Mouse (Mus musculus): ENCODE data around the gene Arrdc1.

Arrdc1 gene

DNA sequence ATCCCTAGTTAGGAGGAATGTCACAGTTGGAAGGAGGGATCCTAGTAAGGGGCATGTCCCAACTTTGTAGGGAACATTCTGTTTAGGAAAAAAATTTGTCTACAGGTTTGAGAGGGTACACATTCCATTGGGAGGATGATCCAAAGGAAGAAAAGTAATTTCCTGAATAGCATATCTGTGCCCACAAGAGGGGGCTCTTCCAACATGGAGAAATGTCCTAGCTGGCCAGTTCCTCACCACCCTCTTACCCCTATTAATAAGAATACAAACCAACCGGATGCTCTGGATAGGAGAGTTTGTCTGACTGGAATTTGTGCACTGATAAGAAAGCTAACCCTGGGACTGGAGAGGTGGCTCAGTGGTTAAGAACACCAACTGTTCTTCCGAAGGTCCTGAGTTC, 11.5 kb downstream of the Arrdc1 start:
- DNase-seq, result no peak

DNA sequence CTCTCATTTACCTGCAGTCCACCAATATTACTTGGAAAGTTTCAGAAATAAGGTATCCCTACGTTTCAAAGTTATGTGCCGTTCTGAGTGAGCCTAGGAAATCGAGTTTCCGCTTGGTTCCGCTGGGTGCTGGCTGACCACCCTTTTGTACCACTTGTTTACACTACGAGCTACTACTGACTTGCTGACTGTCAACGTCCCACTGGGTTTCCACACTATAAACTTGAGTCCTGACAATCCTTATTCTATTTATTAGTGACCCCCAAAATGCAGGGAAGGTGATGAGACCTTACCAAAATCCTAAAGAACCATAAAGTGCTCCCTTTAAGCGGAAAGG, 15.2 kb downstream of the Arrdc1 start:
- no peak for DNase-seq

DNA sequence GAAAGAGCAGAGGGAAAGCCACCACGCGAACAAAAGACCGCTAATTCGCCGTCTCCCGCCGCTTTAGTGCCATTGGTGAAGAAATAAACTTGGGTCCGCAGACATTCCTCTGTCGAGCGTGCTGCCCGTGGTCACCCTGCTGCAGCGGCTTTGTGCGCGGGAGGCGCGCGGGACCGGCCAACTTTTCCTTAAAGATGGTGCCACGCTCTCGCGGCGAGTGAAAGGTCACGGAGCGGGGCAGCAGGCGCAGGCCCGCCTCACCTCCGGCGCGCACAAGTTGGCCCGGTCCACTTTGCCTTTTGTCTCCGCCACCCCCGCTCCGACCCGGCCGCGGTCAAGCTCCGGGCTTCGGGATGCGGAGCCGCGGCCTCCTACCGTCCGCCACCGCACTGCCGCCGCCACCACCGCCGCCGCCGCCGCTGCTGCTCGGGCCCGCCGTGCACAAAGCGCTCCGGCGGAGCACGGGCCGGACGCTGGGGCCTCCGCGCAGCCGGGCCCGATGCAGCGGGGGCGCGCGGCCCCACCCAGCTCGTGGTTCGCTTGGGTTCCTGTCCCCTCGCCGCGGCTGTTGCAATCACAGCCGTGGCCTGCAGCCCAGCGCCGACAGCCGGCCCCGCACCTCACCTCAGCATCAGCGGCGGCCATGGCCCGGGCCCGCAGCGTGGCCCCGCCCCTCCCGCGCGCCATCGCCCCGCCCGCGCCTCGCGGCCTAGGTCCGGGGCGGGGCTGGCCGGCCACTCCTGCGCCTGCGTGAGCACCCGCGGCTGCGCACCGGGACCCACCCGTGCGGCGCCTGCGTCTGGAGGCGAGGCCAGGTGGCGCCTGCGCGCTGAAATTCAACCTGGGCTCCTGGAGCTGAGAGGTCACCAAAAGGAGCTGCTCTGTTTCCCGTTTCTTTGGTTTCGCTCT, 15.9 kb downstream of the Arrdc1 start, which contains the start of gene Ehmt1:
Gene Ehmt1, minus strand, starts transcription at position 685 of the 909 bp plus-strand sequence.
- peak; percentile 87 to 90 for DNase-seq

DNA sequence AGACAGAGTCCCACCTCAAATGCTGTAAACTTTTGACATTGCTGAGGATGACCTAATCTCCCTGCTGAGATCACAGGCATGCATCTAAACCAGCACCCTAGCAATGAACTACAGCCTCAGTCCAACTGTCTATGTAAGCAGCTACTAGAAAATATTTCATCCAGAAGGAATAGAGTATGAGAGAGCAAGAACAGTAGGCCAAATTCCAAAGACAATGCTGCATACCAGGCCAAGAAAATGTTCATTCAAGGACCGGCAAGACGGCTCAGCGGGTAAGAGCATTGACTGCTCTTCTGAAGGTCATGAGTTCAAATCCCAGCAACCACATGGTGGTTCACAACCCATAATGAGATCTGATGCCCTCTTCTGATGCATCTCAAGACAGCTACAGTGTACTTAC, 20.3 kb downstream of the Arrdc1 start:
- no peak for DNase-seq

DNA sequence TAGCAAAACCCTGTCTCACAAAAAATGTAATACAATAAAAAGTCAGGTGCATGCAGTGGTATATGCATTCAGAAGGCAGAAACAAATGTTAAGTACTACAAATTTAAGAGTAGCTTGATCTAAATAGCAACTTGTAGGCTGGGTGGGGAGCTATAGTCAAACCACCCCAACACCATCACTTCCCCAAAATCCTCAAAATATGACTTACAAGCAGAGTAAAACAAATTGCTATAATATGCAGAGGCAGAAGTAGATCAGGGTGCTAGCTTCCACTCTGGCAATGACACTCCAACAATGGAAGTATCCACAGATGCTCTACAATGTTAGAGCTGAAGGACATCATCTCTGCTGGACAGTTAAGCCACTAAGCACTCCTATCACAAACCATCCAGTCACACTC, 22.5 kb downstream of the Arrdc1 start:
- no peak for DNase-seq

DNA sequence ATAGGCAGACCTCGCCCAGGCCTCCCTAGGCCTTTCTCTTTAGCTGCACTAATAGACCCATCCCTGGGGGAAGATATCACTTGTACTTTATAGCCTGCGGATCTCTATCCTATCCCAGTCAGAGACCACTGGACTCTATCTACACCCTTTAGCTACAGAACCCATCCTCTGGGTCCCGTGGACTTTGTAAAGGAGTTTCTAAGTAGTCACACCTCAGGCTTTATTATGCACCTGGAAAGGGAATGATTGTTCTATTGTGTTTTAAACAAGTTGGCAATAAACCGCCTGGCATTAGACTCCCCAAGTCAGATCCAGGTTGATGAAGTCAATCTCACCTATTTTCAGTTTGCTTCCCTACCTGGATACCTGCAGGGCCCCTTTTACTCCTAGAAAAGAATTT, 22.9 kb downstream of the Arrdc1 start:
- DNase-seq, result no peak

DNA sequence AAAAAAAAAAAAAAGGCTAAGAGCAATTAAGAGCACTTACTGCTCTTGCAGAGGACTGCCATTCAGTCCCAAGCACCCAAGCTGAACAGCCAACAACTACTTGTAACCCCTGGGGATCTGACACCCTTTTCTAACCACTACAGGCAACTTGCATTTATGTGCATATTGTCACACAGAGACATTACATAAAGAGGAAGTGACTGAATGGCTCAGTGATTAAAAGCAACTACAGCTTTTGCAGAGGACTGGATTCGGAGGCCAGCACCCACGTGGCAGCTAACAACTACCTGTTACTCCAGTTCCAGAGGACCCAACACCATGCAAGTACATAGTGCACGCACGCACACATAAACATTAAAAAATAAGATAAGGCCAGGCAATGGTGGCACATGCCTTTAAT, 24.6 kb downstream of the Arrdc1 start:
- DNase-seq, result no peak

DNA sequence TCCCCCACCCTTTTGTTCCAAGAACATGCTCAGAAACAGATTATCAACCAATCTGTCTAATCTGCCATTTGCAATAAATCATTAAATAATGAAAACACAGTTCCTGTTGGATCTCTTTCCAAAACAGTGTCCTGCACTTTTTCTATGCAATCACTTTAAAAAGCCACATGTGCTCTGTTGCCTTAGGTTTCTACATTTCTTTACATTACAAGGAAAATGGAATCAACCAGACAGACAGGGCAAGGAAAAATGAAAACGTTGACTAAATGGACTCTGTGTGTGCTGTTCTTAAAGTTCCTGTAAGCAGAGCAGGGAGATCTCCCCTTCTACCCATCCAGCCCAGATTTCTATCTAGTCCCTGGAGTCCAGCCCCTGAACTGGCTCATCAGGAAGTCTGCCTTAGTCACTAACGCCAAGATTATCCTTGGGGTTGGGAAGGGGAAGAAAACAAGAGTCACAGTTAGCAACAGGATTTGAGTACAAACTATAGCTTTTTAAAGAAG, 29.3 kb downstream of the Arrdc1 start:
- DNase-seq, result no peak

DNA sequence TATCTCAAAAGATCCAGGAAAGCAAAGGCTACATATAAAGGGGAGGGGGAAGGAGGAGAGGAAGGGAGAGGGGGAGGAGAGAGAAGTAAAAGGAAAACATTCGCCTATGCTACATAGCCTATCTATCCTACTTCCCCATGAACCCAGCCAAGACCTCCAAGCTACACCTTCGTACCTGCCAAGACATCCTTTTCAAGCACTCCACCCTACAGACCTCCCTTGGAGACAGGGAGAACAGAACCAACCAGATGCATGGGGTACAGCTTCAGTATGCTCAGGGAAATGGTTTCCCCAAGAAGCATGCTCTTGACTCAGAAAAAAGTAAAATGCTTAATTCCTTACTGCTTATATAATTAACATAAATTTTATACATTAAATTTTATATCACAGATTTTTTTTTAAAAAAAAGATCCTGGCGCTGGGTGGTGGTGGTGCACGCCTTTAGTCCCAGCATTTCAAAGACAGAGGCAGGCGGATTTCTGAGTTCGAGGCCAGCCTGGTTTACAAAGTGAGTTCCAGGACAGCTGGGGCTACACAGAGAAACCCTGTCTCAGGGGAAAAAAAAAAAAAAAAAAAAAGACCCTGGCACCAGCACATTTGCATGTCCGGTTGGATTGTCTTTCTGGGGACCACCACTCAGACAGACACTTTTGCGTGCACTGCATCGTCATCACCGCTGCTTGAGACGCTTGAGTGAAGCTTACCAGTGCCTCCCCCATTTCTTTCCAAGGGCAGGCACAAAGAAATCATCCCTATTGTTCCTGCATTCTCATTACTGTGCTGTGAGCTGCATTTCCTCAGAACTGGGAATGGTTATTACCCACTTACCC, 30.0 kb downstream of the Arrdc1 start:
- DNase-seq, result no peak

DNA sequence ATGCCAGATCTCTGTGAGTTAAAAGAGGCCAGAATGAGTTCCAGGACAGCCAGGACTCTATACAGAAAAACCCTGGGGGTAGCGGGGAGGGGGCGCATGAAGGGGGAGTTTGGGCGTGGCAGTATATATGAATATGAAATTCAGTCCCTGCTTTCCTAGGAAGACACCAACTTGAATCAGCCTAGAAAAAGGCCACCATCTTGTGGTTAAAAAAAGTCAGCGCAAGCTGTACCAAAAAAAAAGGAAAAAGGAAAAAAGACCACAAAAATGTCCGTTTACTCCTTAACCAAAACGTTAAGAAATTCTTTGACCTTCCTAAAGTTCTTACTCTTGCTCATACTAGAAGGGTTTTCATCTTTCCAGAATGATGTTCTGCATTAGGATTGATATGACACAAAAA, 32.1 kb downstream of the Arrdc1 start:
- DNase-seq, result no peak

DNA sequence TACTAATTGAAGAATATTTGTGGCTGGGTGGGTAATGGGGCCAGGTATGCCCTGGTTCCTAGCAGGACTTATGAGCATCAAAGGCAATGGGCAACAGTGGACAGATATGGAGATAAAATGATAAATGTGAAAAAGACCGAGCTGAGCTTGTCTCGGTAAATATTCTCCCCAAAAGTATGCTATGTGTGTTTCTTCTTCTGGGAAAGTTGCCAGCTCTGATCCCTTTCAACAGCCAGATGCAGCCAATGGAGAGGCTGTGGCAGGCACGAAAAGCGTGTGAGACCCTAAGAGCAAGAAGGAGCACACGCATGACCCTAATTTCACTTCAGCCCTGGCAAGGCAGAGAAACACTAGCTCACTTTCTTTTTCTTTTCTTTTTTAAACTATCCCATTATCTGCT, 34.0 kb downstream of the Arrdc1 start:
- no peak for DNase-seq

DNA sequence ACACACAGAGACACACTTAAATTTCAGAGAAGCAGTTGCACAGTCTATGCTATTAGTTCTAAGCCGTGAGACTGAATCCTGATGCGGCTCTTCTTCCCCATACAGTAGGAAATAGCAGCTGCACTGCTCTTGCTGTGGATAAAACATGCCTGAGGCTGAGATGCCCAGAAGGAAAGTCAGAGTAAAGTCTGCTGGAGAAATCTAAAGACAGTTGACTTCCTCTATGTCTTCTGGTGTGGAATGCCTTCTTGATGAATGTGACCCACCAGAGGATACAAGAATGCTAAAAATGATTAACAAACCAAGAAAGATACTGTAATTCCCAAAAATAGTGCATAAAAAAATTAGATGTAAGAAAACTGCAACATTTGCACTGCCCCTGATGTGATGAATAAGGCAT, 35.8 kb downstream of the Arrdc1 start:
- no peak for DNase-seq

DNA sequence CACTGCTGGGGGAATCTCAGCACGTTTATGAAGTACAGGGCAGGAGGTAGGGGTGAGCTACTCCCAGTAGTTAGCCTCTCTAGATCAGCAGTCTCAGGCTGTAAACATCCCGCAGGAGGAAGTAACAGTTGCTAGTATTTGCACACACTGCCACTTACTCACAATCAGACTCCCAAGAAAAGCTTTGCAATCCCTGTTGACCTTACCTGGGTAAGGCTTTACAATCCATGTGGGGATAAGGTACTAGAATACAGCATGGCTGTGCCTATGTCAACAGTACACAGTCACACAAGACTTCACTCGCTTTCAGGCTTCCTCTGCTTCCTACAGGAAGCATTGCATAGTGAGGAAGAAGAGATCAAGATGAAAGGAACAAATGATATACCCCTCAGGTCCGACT, 38.3 kb downstream of the Arrdc1 start:
- DNase-seq, result no peak

DNA sequence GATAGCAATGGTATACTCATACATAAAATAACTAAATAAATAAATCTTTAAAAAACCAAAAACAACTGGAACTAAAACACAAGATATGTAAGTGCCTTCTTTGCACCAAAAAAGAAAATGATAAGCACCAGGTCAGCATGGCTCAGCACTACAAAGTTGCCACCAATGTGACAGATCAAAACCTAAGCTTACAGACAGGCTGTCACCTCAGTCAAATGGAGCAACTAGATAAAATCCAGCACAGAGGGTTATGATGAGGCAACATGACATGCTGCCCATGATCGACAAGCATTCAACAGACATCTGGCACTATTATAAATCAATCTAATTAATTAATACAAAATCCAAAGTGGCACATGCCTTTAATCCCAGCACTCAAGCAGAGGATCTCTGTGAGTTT, 40.8 kb downstream of the Arrdc1 start:
- no peak for DNase-seq

DNA sequence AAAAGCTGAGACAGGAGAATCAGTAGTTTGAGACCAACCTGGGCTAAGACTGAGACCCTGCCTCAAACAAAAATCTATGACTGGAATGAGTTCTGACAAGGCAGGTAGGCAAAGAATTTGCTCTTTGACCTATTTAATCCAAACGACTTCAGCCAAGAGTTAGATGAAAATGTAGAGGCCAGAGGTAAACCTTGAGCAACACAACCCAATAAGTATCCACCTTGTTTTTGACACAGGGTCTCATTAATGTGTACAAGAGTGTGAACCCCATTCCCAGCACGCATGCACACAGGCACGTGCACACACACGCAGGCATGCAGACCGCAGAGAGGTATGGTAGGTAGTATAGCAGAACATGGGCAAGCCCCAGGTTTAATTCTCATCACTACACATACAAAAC, 42.7 kb downstream of the Arrdc1 start:
- no peak for DNase-seq

DNA sequence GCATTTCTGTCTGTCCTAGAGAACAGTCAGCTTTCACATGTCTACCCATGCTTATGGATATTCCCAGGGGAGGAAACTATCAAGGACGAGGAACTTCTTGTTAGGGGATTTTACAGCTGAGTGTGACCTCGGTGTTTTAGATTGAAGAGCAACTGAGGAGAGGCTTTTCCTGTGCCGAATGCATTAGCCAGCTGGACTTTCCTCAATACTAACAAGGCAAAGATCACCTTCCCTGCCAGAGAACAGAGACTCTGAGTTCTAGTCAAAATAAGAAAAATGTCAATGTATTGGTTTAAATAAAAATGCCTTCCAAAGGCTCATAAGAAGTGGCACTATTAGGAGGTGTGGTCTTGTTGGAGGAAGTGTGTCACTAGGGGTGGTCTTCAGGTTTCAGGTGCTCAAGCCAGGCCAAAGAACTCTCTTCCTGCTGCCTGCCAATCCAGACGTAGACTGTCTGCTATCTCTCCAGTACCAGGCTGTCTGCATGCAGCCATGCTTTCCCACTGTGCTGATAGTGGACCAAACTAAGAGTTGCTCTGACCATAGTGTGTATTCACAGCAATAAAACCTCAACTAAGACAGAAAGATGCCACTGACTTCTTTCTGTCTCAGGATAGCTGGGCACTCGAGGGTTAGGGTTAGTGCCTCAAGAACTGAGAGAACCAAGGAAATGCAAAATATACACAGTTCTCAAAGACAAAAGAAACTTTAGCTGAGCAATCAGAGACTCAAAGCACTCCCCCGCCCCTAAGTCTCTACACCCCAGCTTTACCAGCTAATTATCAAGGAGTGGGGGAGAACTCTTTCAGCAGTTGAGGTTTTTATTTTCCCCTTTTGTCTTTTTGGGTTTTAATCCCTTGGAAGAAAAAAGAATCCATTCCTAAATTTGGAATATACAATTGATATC, 44.3 kb downstream of the Arrdc1 start:
- no peak for DNase-seq

DNA sequence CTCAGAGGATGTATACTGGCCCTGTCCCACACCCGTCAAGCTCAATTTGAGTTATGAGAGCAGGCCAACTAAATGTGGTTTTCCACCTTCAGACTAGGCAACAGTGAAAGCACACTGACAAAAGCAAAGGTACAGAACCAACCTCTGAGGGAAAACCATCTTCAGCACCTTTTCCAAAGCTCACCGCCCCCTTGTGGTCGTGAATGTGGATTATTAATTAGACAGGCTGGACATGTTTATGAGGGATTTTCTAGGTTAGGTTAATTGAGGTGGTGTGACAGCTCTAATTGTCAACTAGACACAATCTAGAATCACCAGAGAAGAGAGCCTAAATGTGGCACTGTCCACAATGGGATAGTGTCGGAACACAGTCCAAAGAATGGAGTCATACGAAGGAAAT, 46.2 kb downstream of the Arrdc1 start:
- DNase-seq, result no peak

DNA sequence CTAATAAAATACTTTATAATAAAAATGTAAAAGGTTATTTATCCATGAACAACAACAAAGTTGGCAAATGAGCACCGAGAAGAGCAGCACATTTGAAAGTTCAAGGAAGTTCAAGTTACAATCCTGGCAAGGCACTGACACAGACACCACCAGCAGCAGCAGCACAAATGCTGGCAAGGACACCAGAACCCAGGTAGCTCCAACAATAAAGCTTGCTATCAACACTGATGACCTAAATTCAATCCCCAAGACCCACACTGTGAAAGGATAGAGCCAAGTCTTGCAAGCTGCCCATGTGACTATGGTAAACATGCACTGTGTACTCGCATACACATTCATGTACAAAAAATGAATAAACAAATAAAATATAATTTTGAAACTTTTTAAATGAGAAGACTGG, 54.4 kb downstream of the Arrdc1 start:
- no peak for DNase-seq

Measured in thymus, adult 18-20 months (tissue).